Mouse (Mus musculus): Measurements from ENCODE around the gene Pvalb.

Gene Pvalb

DNA sequence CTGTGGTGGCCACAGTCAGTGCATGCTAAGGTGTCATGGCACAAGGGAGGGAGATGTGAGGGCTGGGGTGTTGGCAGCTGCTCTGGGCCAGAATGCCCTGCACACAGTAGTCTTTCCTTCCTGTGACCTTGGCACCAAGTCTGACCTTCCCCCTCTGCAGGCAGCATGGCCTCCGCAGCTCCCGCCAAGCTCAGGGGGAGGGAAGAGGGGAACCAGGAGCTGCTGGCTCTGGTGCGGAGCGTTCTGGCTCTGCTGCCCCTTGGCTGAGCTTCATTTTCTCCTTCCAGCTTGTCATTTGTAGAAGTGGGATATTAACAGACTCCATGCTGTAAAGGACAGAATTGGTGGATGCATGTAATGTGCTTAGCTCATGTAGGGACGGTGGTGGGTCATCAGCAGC lies 47.9 kb downstream of the Pvalb start:
- DNase-seq (ENCODE audit: low spot score): no peak

DNA sequence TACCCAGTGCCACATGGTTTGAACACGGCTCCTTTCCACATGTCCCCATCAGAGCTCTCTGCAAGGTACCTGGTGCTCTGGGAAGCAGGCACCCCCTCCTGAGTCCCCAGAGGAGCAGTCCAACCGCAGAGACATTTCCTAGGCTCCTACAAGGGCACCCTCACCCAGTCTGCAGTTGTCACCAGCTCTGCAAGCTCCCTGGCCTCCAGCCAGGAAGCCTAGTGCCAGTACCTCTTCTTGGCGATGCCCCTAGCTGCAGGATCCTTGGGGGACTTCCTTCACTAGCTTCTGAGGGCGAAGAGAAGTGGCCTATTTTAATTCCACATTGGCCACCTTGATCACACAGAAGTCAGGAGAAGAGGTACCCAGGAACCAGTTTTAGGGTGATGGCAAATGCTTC lies 48.4 kb downstream of the Pvalb start:
- DNase-seq (ENCODE audit: low spot score): no peak

DNA sequence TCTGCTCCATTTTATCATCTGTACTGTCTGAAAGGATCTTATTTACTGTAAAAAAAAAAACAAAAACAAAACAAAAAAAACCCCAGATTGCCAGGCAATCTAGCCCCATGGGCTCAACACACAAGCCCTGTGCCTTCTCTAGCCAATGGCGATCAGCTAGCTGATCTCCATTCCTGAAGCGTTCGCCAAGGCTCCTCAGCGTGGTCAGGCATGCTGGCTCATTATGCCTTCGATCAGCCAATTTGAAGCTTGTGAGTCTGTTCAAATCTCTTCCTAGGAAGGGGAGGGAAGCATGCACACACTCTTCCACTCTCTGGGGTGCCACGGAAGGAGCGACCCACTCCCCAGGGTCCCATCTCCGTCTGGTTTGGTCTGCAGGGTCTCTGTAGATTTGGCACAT lies 48.9 kb downstream of the Pvalb start:
- no peak for DNase-seq (ENCODE audit: low spot score)

DNA sequence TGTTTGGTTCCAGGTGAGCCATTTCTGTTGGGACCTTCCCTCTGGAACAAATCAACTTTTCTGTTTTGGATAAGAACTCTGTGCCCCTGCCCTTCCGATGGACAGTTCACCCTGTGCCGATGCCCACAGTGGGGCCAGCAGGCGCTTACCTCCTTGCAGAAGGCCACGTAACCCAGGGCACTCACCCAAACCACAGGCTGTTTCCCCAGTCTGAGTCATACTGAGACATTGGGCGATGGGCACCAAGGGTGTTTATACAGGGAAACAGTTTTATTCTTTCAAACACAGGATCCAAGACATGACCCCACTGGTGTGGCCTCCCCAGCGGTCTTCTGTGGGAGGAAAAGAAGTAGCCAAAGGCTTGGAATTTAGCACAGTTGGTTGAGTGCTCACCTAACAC lies 50.8 kb downstream of the Pvalb start:
- no peak for DNase-seq (ENCODE audit: low spot score)

DNA sequence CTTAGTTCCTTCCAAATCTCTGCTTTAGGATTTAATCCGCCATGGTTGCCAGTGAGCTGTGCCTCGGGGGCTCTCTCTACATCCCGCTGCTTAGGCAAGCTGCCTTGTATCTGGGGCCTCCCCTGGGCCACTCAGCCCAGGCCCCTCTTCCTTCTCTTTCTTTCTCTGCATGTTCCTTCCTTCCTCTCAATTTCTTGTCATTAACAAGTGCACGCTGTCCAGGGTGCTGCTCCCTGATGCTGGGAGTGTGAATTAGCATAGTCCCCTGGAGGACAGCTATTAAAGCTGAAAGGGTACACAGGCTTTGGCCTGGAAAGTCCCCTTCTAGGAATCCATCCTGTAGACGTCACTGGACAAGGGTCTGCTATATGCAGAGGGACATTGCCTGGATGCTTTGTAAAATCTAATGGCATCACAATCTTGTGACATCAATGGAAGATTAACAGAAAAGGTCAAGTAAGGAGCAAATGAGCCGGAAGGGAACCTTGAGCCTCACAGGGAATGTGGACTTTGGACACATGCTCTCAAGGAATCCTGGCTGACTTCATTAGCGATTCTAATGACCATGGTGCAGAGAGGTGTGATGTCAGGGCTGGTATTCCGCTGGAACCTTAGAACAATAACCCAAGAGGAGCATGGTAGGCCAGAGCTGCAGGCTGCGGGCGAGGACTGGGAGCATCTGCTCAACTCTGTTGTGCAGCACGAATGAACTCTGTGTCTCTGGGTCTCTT lies 53.0 kb downstream of the Pvalb start:
- DNase-seq (ENCODE audit: low spot score): no peak

DNA sequence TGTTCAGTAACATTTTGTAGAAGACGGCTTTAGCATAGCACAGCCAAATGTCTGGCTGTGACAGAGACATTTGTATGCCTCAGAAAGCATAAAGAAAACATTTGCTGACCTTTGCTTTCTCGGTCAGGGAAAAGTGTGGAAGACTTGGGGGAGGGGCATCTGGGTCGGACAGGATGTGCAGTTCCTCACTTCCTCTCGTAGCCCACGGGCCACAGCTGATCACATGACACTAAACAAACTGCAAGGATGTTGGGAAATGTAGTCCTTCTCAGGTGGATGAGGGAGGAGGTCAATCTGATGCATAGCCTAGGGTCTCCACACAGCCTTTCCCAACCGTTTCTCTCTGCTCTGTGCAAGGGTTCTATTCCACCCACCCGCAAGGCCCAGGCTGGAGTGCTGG lies 57.6 kb downstream of the Pvalb start:
- no peak for DNase-seq (ENCODE audit: low spot score)

Measured in urinary bladder, postnatal 25 days (tissue).